Mouse (Mus musculus): Measurements from ENCODE around the gene Ppm1h.

DNA sequence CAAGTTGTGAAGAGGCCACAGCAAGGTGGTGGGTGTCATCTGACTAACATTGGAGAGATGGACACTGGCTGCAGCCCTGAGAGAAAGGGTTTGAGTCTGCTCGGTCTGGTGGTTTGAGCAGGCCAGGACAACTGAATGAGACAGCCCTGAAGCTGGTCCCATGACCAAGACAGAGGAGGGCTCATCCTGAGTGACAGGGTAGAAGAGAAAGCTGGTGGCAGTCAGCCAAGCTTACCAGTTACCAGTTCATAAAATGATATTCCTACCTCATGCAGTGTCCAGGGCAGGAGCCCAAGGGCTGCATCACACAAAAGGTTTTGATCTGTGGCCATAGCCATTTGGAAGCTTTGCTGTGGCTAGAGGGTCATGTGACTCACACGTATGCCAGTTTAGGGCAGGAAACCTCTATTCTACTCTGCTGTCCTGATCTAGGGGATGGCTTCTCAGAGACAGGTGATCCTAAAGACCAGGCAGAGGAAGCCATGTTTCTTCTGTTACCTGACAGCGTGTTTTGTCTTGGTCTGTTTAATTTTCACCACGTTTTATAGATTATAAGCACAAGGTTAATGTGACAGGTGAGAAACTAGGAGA is 69.9 kb downstream of the Ppm1h start:
- TF ChIP-seq CTCF (IDR thresholded peaks at IDR 0.05; ENCODE audit: control insufficient read depth, insufficient read depth, low read length) = no peak
- TF ChIP-seq POLR2A (IDR thresholded peaks at IDR 0.05; ENCODE audit: borderline replicate concordance, control insufficient read depth, low read depth, low read length) = no peak

Data from bone marrow, adult 2 months (tissue).